Mouse (Mus musculus) frontal cortex, adult (tissue): ENCODE measurements around the gene Tmem54.

Experiments
- ATAC-seq: cut with Nextera tagmentation; 2 replicates; pipeline ENCODE4 v1.9.2; 2017; ENCODE audit warnings: mild to moderate bottlenecking, moderate library complexity, mixed read lengths; ENCODE audit not compliant: low TSS enrichment

Tmem54 gene

DNA sequence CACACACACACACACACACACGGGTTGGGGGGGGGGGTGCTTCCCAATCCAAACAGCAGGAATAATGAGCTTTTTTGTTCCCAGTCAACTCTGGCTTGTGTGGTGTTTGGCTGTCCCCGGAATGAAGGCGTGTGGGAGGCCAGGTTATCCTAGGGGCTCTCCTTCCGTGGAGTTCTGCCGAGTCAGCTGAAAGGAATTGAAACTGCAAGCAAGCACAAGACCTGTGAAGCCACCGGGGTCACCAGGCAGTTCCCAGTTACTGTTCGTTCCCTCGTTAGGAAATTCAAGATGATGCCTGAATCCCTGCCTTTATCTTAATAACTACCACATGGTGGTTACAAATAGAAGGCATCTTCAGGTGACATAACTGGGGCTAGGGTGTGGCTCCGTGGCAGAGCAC is 24.0 kb downstream of the Tmem54 start:
- ATAC-seq = no peak

DNA sequence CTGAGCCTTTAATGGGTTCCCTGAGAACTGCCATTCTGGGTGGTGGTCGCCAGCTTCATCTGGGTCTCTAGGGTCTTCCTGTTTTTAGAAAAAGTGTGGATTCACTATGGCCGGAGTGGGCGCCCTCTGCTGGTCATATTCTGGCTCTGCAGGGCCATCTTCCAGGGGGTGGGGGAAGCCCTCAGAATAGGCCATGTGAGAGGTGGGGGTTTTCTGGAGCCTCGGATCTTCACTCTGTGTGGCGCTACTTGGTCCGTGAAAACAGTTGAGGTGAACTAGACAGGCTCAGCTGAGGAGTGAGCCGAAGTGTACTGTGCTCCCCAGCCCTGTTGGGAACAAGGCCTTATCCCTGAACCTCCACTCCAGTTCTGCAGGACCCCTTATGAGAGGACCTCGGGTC is 24.8 kb downstream of the Tmem54 start:
- no peak for ATAC-seq

DNA sequence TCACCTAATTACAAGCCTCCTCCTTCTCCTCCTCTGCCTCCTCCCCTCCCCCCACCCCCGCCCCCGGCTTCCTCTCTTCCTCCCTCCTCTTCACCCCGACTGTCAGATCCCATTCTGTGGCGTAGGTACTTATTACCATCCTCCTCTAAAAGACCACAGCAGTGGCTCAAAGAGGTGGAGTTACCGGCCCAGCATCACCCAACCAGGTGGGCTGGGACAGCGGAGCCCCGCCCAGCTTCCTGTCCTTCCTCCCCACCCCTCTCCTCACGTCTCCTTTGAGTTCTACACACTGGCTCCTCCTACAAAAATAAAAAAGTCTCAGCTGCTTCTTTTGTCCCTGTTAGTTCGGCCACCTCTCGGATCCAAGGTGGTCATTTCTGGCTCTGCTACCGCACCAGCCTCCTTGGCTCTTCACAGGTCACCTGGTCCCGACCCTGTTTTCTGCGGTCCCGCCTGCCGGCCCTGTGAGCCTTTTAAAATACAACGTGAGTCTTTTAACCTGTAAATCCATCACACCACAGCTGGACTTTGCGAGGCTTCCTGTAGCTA is 25.5 kb downstream of the Tmem54 start:
- ATAC-seq = no peak

DNA sequence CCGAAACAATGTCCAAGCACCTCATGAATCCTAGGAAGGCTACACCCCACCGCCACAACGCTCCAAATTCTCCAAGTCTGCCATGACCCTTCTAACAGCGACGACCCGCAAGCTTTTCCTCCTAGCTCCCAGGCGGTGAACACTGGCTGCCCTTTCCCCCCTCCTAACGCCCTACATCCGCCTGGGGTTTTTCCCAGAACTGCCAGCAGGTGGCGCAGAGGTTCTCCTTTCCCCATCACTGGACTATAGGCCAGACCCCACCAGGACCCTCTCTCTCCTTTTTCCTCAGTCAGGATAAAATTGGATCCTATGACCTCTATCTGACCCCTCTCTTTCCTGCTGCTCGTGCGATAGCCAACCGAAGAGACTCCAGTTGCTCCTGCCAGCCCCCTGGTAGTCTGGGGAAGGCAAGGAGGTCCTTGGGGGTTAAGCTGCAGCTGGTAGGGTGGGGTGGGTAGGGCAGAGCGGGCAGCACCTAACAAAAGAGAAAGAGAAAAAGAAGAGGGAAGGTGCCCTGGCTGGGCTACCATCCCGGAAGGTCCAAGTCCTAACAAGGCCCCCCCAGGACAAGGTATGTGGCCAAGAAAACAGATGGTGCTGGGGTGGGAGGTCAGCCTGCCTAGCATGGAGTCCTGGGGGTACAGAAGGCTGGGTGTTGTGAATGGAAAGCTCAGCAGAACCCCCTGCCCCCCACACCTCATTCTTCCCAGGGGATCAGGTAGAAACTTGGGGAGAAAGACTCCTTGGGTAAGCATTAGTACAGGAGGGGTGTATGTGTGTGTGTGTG is 29.6 kb downstream of the Tmem54 start:
- no peak for ATAC-seq

DNA sequence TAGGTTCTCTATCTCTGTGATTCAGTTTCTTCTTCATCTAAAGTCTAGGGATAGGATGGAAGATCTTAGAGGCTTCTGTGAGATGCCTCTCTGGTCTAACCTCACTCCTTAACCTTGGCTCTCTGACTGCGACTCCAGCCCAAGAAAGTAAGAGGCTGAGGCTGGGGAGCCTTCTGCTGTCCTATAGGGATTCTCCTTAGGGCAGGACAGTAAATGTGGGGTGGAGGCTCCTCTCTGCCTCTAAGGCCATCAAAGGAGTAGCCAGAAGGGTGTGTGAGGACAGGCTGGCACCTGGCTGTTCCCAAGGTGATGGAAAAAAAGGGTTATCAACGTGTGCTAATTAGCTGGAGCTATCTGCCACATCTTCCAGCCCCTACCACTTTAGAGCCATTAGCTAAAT is 30.3 kb downstream of the Tmem54 start:
- no peak for ATAC-seq

DNA sequence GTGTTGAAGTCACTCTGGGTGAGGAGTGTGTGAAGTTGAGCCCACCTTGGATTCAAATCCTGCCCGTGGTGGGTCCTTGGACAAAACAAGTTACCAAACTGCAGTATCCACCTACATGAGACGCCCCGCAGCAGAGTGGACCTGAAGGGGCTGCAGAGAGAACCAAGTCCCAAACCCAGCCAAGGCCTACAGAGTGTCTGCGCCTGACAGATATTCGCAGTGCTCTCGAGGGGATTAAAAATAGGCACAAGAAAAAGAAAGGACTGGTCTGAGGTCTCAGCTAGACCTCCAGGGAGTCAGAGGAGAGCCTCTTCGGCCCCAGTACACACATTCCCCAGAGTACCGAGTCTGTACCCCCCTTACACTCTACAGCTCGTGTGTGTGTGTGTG is 30.8 kb downstream of the Tmem54 start:
- peak; percentile 20; the same call in 1 of the 2 replicates for ATAC-seq

DNA sequence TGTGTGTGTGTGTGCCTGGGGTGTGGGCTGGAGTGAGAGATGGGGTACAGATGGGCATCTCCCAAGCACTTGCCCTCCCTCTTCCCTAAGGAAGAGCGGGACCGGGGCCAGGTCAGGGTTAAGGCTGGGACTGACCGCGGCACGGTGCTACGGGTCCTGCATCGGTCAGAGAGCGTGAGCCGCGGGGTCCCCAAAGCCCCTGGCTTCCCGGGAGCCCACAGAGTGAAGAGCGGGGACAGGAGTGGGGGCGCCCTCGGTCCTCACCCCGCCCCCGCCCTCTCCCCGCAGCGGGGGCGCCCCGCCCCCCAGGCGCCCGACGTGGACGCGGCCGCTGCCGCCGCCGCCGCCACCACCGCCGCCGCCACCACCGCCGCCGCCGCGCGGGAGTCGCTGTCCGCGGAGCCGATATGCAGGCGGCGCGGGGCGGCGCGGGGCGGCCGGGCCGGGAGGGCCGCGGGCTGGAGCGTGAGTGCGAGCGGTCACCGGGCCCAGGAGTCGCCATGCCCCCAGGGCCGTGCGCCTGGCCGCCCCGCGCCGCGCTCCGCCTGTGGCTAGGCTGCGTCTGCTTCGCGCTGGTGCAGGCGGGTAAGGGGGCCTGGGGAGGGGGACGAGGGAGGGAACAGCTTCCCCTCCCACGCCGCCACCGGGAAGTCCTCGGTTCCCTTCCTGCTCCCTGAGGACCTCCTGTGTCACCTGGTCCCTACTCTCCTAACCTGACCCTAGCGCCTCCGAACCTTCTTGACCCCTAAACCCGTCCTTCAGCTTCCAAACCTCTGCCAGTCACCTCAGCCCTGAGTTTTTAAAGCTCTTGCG is 31.4 kb downstream of the Tmem54 start, which contains the start of gene Fndc5:
Gene Fndc5 (plus strand): TSS at position 421 of the 813 bp plus-strand sequence.
- ATAC-seq = no peak

DNA sequence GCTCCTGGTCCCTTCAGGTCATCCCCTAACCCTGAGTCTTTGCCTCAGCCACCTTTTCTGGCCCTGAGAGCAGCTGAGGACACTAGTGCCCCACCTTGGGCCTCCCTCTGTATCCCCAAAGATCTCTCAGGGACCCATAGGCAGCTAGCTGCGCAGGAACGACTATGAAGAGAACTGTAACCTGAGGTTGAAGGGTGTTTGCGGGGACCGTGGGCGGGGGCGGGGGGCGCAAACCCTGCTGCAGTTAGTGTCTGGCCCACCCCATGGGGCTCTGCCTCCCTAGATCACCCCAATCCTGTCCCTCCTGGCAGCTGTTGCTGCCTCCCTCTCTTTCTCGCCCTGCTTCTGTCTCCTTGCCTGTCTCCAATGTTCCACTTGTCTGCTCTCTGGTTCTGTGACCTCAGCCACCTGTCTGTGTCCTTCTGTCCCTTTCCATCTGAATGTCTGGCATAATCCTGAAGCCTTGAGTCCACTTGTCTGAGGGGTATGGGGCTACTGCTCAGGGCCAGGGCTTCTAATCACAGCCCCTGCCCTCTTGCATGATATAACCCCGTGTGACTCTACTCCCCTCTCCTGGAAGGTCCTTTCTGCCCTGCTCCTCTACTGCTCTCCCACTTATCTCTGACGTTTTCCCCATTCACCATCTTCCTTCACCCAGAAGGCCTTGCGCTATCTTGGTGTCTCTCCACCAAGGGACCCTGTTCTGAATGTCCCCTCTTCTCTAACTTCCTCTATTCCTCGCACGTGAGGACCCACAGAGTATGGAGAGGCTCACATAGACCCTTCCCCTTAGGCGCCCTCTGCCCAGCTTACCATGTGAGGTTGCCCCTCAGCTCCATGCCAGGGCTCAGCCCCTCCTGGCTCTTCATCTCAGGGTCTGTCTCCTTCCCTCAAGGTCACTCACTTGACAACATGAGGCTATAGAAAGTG is 32.3 kb downstream of the Tmem54 start:
- no peak for ATAC-seq

DNA sequence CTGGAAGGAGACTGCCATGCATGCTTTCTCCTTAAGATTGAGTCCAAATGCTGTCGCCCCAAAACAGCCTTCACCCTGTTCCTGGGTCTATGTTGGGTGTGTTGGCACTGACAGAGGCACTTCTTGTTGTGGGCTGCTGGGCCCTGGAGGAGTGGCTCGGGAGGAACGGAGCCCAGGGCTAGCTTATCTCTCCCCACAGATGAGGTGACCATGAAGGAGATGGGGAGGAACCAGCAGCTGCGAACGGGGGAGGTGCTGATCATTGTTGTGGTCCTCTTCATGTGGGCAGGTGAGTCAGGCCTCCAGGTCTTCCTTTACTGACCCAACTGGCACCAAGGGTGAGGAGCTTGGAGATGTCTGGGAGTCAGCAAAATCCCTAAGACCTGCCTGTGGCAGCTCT is 34.3 kb downstream of the Tmem54 start:
- no peak for ATAC-seq

DNA sequence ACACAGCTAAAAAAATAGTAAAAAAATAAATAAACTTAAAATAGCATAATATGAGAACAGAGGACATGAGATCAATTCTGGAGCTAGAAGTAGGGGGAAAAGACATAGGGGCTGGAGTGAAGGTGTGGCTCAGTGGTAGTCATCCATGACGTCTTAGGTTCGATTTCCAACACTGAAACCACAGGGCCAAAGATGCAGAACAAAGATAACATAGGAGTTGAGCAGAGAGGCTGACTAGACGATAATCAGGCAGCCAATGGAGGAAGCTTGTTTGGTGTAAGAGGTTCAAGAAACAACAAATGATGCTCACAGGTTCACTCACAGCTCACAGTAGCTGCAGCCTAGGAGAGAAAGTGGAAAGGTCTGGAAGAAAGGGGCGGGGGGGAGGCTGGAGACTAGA is 35.5 kb downstream of the Tmem54 start:
- ATAC-seq = no peak

DNA sequence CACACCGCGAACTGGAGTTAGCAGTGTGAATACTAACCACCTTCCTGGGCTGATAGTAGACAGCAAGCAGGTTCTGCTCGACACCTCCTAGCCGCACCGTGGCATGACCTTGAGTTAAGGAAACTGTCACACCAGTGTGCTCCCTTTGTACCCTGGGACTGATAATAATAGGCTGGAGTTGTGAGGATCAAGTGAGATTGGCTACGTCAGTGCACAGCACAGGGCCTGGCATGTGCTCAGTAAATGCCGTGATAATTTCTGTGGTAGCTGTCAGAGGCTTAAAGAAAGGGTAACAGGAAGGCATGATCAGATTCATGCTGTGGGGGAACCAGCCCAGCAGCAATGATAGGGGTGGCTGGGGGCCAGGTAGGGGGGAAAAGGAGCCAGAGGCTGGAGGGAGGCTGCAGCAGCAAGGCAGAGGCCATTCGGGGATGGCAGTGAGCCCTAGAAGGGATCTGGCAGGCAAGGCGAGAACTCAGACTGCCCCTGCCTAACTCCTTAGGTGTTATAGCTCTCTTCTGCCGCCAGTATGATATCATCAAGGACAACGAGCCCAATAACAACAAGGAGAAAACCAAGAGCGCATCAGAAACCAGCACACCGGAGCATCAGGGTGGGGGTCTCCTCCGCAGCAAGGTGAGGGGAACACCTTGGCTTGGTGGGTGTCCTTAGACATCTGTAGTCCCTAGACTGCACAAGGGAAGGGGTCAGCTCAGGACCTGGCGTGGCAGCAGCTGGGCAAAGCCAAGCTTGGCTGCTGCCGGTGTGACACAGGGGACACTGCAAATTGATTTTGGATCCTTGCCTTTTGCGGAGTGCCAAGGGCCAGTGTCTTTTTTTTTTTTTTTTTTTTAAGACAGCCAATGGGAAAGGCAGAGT is 36.5 kb downstream of the Tmem54 start:
- no peak for ATAC-seq

DNA sequence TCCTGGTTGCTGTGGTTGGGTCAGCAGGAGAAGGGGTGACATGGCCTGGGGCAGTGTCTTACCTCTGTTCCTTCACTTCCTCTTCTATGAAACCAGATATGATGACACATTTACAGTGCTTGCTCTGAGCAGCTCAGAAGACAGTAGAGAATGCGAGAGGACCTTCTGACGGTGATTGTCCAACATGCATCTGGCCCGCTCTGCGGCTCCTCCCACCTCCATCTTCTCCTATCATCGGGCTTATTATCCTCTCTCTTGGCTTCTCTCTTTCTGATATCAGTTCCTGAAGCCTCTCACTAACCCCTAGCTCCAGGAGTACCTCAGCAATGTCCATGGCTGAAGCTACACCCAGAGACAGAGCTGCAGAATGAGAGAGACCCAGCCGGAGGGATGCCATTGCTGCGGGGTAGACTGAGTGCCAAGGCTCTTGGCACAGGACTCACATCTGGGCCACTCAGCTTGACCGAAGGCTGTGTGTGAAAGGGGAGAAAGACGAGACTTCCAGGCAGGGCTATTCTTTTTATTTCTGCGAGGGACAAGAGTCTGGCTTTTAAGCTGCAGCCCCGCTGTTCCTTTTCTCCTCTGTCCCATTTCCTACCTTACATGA is 37.2 kb downstream of the Tmem54 start:
- no peak for ATAC-seq

DNA sequence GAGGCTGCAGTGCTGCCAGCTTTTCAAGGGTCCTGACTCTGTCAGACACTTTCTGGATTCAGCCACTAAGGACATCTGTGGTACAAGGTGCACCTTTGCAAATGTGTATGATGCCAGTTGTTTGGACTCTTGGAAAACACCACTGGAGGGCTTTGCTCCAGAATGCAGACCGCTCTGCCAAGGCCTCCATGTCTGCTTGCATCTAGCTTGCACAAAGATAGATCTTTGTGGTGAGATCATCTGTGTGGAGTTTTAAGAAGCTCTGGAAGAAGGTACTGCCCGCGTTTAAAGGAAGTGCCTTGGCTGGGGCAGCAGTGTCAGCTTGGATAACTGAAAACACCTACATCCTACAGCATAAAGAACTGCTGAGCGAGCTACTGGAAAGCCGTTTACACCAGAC is 38.2 kb downstream of the Tmem54 start:
- peak; percentile 36 for ATAC-seq

DNA sequence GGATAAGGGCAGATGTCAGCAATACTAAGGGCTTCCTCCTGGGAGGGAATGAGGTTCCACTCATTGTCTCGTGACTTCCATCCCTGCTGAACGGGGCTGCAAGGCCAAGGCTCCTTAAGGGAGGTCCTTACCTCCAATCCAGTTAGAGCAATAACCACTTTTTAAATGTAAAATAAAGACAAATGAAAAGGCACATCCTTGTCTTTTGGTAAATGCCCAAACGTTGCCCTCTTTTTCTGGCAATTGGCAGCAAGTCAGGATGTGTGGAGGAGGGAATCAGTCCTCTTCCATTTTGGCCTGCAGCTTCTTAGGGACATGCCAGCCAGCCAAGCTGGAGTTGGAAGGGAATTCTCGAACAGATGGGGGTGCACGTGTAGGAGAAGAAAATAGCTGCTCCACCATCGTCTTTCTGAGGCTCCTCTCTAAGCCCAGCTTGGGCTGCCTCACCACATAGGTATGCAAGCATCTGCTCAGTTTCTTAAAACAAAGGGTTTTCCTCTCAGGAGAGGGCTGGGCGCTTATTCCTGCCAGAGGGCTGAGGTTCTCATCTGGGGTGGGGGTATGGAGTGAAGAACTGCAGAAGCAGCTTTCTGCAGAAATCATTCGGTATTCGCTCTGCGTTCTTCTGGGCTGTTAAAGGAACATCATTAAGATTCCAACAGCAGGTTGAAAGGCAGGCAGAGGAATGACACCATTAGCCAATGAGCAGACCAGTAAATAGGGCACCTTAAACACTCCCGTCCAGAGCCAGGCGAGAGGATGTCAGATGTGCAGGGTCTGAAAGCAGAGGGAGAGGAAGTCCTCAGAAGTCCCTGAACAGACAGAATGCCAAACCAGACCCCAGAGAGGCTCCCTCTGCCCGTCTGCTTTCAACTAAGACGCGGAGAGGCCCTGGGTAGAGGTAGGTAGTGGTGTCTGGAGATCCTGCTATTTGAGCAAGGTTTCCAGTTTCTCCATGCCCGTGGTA is 39.3 kb downstream of the Tmem54 start:
- ATAC-seq = peak; percentile 51

DNA sequence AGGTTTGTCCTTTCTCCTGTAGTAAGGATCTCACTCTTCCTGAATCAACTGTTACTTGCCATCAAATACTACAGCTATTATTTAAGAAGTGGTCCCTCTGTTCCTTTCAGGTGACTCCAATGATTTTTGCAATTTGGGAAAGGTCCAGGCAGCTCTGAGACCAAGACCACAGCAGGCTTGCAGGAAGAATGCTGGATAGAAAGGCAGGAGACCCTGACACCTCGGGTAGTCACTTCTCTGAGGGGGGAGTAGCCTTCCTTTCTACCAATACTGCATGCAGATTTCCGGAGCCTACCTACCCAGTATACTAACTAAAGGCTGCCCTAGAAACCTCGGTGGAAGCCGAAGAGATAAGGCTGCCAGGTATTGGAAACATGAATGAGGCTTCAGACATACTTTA is 40.1 kb downstream of the Tmem54 start:
- no peak for ATAC-seq

DNA sequence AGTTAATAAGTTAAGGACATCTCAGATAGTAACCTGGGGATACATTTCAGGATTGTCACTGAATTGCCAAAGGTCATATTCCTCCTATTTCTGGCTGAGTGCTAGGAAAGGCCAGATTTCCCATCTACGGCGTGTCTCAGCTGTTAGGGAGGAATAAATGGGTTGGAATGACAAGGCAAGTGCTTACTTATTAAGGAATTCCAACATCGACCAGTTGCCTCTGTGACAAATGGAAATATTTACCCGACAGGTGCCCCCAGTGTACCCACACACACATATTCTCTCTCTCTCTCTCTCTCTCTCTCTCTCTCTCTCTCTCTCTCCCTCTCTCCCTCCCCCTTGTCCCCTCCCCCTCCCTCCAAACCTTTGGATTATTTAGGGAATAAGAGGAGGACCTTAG is 40.6 kb downstream of the Tmem54 start:
- no peak for ATAC-seq

DNA sequence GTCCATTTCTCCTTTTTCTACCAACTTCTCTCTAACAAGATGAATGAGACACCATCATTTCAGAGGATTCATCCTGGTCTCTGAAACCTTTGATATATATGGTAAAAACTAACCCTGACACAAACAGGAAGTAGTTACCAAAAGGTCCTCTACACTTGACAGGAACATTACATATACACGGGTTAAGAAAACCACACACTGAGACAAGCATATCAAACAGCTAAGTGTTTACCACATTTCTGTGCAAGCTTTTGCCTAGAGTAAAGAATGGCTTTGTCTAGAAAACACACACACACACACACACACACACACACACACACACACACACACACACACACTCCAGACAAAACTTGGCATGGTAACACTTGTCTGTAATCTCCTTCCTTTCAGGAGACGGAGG is 41.0 kb downstream of the Tmem54 start:
- ATAC-seq = no peak

DNA sequence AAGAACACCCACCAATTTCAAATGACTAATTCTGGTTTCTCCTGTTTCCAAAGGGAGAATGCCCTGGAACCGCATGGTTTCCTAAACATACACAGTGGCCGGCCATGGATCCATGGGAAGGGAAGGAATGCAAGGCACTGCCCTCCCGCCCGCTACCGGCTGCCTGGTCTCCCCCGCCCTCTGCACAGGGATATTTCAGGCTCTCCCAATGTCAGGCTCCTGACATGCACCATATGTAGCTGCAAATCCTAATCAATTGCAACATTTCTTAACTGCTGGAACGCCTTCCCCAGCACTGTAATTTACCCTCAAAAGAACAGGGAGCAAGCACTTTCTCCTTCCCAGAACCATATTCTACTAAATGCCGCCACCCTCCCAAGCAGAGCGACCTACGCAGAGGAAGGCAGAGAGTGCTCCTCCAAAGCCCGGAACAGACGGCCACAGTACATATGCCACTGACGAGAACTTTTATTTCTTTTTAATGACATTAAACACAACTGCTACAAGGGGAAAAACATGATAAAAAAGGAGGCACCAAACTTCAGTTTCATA is 42.3 kb downstream of the Tmem54 start:
- no peak for ATAC-seq

DNA sequence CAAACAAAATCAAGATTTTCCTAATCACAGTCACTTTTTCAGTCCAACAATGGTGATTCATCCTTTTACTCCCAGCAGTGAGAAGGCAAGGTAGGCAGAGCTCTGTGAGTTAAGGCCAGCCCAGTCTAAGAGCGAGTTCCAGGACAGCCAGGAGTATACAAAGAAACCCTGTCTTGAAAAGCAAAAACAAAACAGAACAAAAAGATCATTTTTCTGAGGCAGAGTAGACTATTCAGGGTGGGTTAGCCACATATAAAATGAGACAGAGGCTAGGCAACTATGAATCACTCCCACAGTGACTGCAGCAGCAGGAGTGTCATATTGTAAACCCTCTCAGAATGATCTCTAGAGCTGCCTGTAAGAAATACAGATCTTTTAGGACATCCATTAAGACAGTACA is 44.0 kb downstream of the Tmem54 start:
- no peak for ATAC-seq
